Mouse (Mus musculus) stomach, postnatal 0 days (tissue): ENCODE measurements around the gene Slc4a5. TPM values are rescaled to one million over a fixed set of nuclear protein-coding genes. Genes with fewer than 3 reads are reported as not detected.

Experiments used
- ATAC-seq: fragments of 200-750 bp; cut with Nextera tagmentation; 2 replicates; pipeline ENCODE4 v1.8.0; 2017; ENCODE audit not compliant: low FRiP score, low TSS enrichment
- DNase-seq: peaks from one replicate; pipeline ENCODE4 v3.0.0-alpha.2; 2016; ENCODE audit warnings: low spot score
- H3K27ac ChIP-seq: fragments of 300-500 bp; sonication (generic); replicated peaks from 2 replicates; pipeline ENCODE4 v1.5.1; 2014; ENCODE audit warnings: mild to moderate bottlenecking, control low read depth
- H3K27me3 ChIP-seq: fragments of 300-500 bp; sonication (generic); 2 replicates; pipeline ENCODE4 v1.6.1; 2014; ENCODE audit warnings: low read length; ENCODE audit not compliant: control insufficient read depth, insufficient read depth
- H3K36me3 ChIP-seq: fragments of 300-500 bp; sonication (generic); 2 replicates; pipeline ENCODE4 v1.6.1; 2014; ENCODE audit warnings: low read length, mixed read lengths; ENCODE audit not compliant: control insufficient read depth, insufficient read depth
- H3K4me1 ChIP-seq: fragments of 300-500 bp; sonication (generic); replicated peaks from 2 replicates; pipeline ENCODE4 v1.6.1; 2014; ENCODE audit warnings: antibody characterized with exemption; ENCODE audit not compliant: control insufficient read depth, insufficient read depth
- H3K4me2 ChIP-seq: fragments of 300-500 bp; sonication (generic); replicated peaks from 2 replicates; pipeline ENCODE4 v1.6.1; 2014; ENCODE audit warnings: low read depth, mild to moderate bottlenecking, control low read depth, moderate library complexity
- H3K4me3 ChIP-seq: fragments of 300-500 bp; sonication (generic); 2 replicates; pipeline ENCODE4 v1.5.1; 2014; ENCODE audit warnings: low read depth, low read length, control low read depth
- H3K9ac ChIP-seq: fragments of 300-500 bp; sonication (generic); 2 replicates; pipeline ENCODE4 v1.6.1; 2014; ENCODE audit warnings: mild to moderate bottlenecking, low read length, control low read depth, mixed read lengths
- H3K9me3 ChIP-seq: fragments of 300-500 bp; sonication (generic); 2 replicates; pipeline ENCODE4 v1.6.1; 2016; ENCODE audit warnings: low read length; ENCODE audit not compliant: control insufficient read depth
- CTCF ChIP-seq: IDR thresholded peaks from 2 replicates; pipeline ENCODE4 v1.5.1; 2016; ENCODE audit warnings: antibody characterized with exemption, low read depth, mild to moderate bottlenecking, moderate library complexity
- EP300 ChIP-seq: optimal IDR thresholded peaks from 2 replicates; pipeline ENCODE3; 2016; ENCODE audit warnings: antibody characterized with exemption
- WGBS: fragments of 180-500 bp; shearing (Covaris S2); extraction: QIAGEN DNeasy Blood & Tissue Kit; methylation state at CpG from one replicate; pipeline ENCODE4 v1.1.7; 2014; 5-methylcytosine and 5-hydroxymethylcytosine counted together
- polyA plus RNA-seq: library from polyadenylated mRNA; unstranded; fragments of >200 nt; fragmentation: Nextera tagmentation; extraction: Ambion mirVana; gene quantifications from 2 replicates; pipeline ENCODE4 v1.2.1, GENCODE M21; 2015

The Slc4a5 gene
- polyA plus RNA-seq: 0.08 and 0.18 TPM in 2 replicates

DNA sequence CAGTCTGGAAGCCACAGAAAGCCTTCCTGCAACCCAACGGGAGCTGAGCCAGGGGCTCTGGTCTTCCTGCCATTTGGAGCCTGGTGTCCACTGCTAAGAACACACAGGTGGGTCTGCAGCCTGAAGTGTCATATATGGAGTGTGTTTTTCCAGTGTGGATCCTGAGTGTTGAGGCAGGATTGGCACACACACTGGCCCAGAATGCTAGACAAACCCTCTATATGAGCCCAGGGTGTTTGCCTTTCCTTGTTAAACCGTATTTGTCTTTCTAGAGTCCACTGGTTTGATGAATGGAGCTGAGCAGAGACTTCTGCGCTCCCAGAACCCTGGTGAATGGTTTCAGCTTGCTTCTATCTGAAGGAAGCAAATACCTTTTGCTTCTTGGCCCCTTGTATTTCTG lies at the start of gene Slc4a5:
Slc4a5 (plus strand) TSS at position 15 of the 400 bp plus-strand sequence.
- H3K27ac ChIP-seq: no peak within 1 kb of the TSS
- 37% methylated on average over 3 of the region's 3 CpGs for WGBS
- H3K9ac ChIP-seq: no peak within 1 kb of the TSS
- no peaks in the 10 kb centered on the region for H3K4me1 ChIP-seq
- no peaks in the 10 kb centered on the region for H3K9me3 ChIP-seq
- no peaks in the 10 kb centered on the region for H3K36me3 ChIP-seq
- no peak within 1 kb of the TSS for H3K4me3 ChIP-seq
- ATAC-seq: 0 out of 2 replicates have a peak, but pooled peaks have one; percentile 29
- H3K27me3 ChIP-seq: no peaks in the 10 kb centered on the region
- no peak within 1 kb of the TSS for H3K4me2 ChIP-seq
- DNase-seq: no peak
- TF ChIP-seq EP300: no peak
- TF ChIP-seq CTCF: no peak

DNA sequence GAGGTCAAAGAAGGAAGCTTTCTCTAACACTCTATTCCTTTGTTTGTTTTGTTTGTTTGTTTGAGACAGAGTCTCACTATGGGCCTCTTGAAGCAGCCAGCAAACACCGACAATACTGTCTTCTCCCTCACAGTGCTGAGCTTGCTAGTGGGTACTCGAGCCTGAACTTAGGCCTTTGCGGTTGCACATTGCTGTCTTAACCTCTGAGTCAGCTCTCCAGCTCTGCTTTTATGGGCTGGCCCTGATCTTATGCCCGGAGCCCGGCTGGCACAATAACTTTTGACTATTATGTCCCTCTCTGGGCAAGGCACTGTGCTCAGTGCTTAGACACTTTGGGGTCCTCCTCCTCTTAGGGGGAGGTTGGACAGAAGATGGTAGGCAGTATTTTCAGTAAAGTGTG lies 49.8 kb upstream of the Slc4a5 start:
- 53% methylated on average over 5 of the region's 5 CpGs for WGBS
- H3K9me3 ChIP-seq: no peaks in the 10 kb centered on the region
- H3K27me3 ChIP-seq: no peaks in the 10 kb centered on the region
- TF ChIP-seq CTCF (no peak), EP300 (no peak)
- no peak overlapping the region for H3K9ac ChIP-seq
- ATAC-seq (no peak), DNase-seq (no peak)
- H3K36me3 ChIP-seq: no peaks in the 10 kb centered on the region
- H3K4me1 ChIP-seq: no peaks in the 10 kb centered on the region
- no peak overlapping the region for H3K4me3 ChIP-seq
- no peak overlapping the region for H3K27ac ChIP-seq
- no peak overlapping the region for H3K4me2 ChIP-seq

DNA sequence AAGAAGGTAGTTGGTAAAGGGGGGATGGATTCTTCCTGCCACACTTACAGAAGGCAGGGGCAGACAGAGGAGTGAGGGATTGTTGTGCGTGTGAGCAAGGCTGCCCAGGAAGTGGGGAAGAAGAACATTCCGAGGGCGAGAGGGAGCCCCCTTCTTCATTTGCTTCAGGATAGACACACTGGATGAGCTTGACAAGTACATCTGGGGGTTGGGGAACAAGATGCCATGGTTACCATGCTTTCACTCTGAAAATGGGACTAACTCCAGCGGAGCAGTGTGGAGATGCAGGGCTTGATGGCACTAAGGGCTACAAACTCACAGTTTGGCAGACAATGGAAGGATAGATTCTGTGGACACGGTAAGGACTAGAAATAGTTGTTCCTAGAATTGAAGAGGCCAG lies 48.6 kb upstream of the Slc4a5 start:
- H3K4me3 ChIP-seq: no peak overlapping the region
- no peak overlapping the region for H3K4me2 ChIP-seq
- H3K9me3 ChIP-seq: no peaks in the 10 kb centered on the region
- H3K36me3 ChIP-seq: no peaks in the 10 kb centered on the region
- TF ChIP-seq EP300: no peak
- no peak for TF ChIP-seq CTCF
- no peak for ATAC-seq
- H3K9ac ChIP-seq: no peak overlapping the region
- no peak overlapping the region for H3K27ac ChIP-seq
- H3K27me3 ChIP-seq: no peaks in the 10 kb centered on the region
- DNase-seq: no peak
- H3K4me1 ChIP-seq: no peaks in the 10 kb centered on the region
- 73% methylated on average over 5 of the region's 5 CpGs for WGBS

DNA sequence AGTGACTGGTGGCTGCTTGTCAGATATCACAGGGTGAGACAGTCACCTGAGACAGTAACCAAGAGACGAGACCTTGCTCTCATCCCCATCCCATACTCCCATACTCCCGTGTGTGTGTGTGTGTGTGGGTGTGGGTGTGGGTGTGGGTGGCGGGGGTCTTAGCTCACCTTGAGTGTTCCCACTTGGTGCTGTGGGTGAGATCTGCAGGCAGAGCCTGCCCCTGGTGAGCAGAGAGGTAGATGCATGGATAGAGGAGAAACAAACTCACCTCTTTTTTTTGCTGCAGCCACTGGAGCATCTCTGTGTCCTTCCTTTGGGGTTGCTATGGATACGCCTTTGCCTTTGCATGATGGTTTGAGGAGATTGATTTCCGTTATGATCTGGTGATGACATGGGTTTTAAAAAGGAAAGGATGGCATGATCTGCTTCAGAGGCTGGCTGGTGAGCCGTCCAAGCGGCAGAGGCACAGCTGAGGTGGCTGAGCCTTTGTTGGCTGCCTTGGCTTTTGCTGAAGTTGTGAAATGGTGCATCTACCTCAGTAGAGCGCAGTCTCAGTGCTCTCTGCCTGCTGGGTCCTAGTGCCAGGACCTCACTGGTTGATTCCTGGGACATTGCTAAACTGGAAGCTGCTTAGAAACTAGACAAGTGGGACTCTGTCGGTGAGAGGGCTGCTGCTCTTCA lies 47.2 kb upstream of the Slc4a5 start:
- Histone ChIP-seq H3K36me3 (no peaks in the 10 kb centered on the region), H3K4me3 (no peak overlapping the region), H3K27me3 (no peaks in the 10 kb centered on the region), H3K4me1 (no peaks in the 10 kb centered on the region), H3K9ac (no peak overlapping the region), H3K9me3 (no peaks in the 10 kb centered on the region), H3K4me2 (no peak overlapping the region), H3K27ac (no peak overlapping the region)
- WGBS: 67% methylated on average over 9 of the region's 9 CpGs
- ATAC-seq (no peak), DNase-seq (no peak)
- TF ChIP-seq EP300 (no peak), CTCF (no peak)

DNA sequence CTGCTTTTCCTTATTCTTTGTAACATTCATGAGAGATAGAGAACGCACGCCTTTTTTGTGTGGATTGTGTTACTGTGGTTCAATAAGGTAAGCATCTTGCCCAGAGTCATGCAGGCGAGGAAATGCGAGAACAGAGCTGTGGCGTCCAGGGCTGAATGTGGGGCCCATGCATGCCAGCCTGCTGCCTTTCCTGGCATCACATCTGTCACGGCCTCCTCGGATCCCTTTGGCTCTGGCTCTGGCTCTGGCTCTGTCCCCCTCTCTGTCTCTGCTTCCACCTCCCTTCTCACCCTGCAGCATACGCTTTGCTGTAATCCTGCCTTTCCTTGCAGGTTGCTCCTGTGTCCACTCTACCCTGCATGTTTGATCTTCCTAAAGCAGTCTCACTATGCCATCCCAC lies 43.6 kb upstream of the Slc4a5 start:
- Histone ChIP-seq H3K36me3 (no peaks in the 10 kb centered on the region), H3K9me3 (no peaks in the 10 kb centered on the region), H3K4me2 (no peak overlapping the region), H3K4me1 (peaks cover 2% of the 10 kb centered on the region; the same call in 1 of the 2 replicates), H3K9ac (no peak overlapping the region), H3K4me3 (no peak overlapping the region), H3K27ac (no peak overlapping the region), H3K27me3 (no peaks in the 10 kb centered on the region)
- TF ChIP-seq EP300 (no peak), CTCF (no peak)
- WGBS: 84% methylated on average over 8 of the region's 8 CpGs
- ATAC-seq (no peak), DNase-seq (no peak)

DNA sequence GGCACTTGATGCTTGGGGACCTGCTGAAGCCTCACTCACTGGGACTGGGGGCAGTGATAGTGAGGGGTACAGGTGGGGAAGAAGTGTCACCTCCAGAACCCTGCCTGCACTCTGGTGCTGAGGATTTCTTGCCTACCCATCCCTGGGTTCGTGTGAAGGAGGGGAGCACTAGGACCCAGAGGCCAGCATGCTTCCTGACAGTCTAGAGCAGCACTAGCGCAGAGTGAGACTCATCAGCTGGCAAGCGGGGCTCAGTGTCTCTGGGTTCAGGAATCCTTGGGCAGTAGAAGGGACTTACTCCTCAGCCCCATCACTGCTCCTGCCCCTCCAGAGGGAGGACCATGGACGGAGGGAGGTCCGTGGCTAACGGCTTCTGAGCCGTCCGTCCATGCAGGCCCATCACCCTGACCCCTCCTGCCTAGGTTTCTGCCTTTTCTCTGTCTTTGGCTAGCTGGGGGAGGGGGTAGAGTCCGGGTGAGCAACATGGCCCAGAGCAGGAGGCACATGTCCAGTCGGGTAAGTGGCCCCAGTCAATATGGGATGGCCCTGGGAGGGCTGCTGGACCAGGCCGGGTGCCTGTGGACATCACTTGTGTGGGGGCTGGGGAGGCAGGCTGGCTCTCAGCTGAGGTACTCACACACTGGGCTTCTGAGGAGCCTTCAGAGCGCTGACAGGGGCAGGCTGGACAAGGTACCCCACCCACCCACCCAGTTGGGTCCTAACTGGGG lies 40.1 kb upstream of the Slc4a5 start:
- DNase-seq (no peak), ATAC-seq (peak; percentile 59; the same call in 1 of the 2 replicates)
- Histone ChIP-seq H3K36me3 (no peaks in the 10 kb centered on the region; the same call in 1 of the 2 replicates), H3K9ac (peak overlapping the region; percentile 50), H3K9me3 (no peaks in the 10 kb centered on the region), H3K27me3 (no peaks in the 10 kb centered on the region), H3K4me1 (peaks cover 2% of the 10 kb centered on the region; the same call in 1 of the 2 replicates), H3K4me2 (peak overlapping the region; percentile 51), H3K27ac (no peak overlapping the region), H3K4me3 (peak overlapping the region; percentile 23; the same call in 1 of the 2 replicates)
- TF ChIP-seq EP300 (no peak), CTCF (no peak)
- 37% methylated on average over 12 of the region's 12 CpGs for WGBS
